ENCODE assay signal across 9 mouse cellular contexts in genomic region chr5:114604781-114605290, GRCm38 (mm10). TPM values are rescaled to one million over a fixed set of nuclear protein-coding genes. Genes with fewer than 3 reads are reported as not detected.
DNase-seq lines count a peak whose midpoint lies in the region; ATAC-seq and TF ChIP-seq lines count a peak whose summit lies in the region.
"Had no signal": no experiment of that assay in that cellular context is flagged by ENCODE, and none has a peak within 500 bp of the region (broad histone marks: within the 10 kb centered on the region; RNA-seq: fewer than 3 reads in every experiment).

No protein-coding gene starts in this region.

- H3K9me3 ChIP-seq in kidney, postnatal 0 days (replicated peaks; ENCODE audit: low read length), result no peaks in the 10 kb centered on the region
- no peaks in the 10 kb centered on the region for H3K9me3 ChIP-seq in forebrain, embryonic 14.5 days (replicated peaks; ENCODE audit: control insufficient read depth, low read length)
- no peaks in the 10 kb centered on the region for H3K9me3 ChIP-seq in midbrain, embryonic 12.5 days
- H3K9me3 ChIP-seq: heart, embryonic 15.5 days had no signal

- 24% methylated on average over 11 of the region's 11 CpGs for WGBS in kidney, postnatal 0 days
- 2% methylated on average over 11 of the region's 11 CpGs for WGBS in forebrain, embryonic 14.5 days
- 29% methylated on average over 11 of the region's 11 CpGs for WGBS in midbrain, embryonic 12.5 days

- H3K36me3 ChIP-seq in kidney, postnatal 0 days (ENCODE audit: insufficient read depth, low read length), result 0 out of 2 replicates have a peak, but pooled peaks cover 4% of the 10 kb centered on the region
- no peaks in the 10 kb centered on the region for H3K36me3 ChIP-seq in forebrain, embryonic 14.5 days (ENCODE audit: control insufficient read depth, insufficient read depth, low read length)
- no peaks in the 10 kb centered on the region for H3K36me3 ChIP-seq in midbrain, embryonic 12.5 days
- H3K36me3 ChIP-seq: heart, embryonic 15.5 days had no signal

- ATAC-seq in kidney, postnatal 0 days (replicated peaks; ENCODE audit: low FRiP score, low read depth), result no peak
- ATAC-seq in forebrain, embryonic 14.5 days, result peak; percentile 71
- peak; percentile 75 for ATAC-seq in midbrain, embryonic 12.5 days (ENCODE audit: low FRiP score, low read depth)

- peak; percentile 74 for TF ChIP-seq CTCF in kidney, postnatal 0 days (IDR thresholded peaks at IDR 0.05; ENCODE audit: low read depth)

- no peak overlapping the region for H3K4me3 ChIP-seq in kidney, postnatal 0 days (replicated peaks; ENCODE audit: low read depth, low read length)
- H3K4me3 ChIP-seq in forebrain, embryonic 14.5 days (ENCODE audit: low read depth, low read length), result no peak overlapping the region
- no peak overlapping the region for H3K4me3 ChIP-seq in midbrain, embryonic 12.5 days
- H3K4me3 ChIP-seq: heart, embryonic 15.5 days had no signal

- DNase-seq in kidney, postnatal 0 days (ENCODE audit: low spot score), result peak; percentile 70
- no peak for DNase-seq in kidney, adult 9 months
- peak; percentile 21 for DNase-seq in NIH3T3 (ENCODE audit: low read depth)
- DNase-seq in forebrain, embryonic 14.5 days (ENCODE audit: low spot score), result peak; percentile 88
- no peak for DNase-seq in frontal cortex, postnatal 25 days (ENCODE audit: low spot score in 2 of 2)
- DNase-seq in urinary bladder, postnatal 14 days (ENCODE audit: low spot score), result no peak
- no peak for DNase-seq in layer of hippocampus, adult 18-20 months (ENCODE audit: low spot score in 2 of 2)

- peaks cover 14% of the 10 kb centered on the region; the same call in 1 of the 2 replicates for H3K4me1 ChIP-seq in kidney, postnatal 0 days (replicated peaks; ENCODE audit: insufficient read depth, low read length)
- H3K4me1 ChIP-seq in forebrain, embryonic 14.5 days (ENCODE audit: control insufficient read depth, insufficient read depth, low read length), result peaks cover 45% of the 10 kb centered on the region
- H3K4me1 ChIP-seq in midbrain, embryonic 12.5 days, result peaks cover 55% of the 10 kb centered on the region

- no peak overlapping the region for H3K9ac ChIP-seq in kidney, postnatal 0 days (ENCODE audit: low read depth, low read length)
- H3K9ac ChIP-seq in forebrain, embryonic 14.5 days (ENCODE audit: low read length), result 0 out of 2 replicates have a peak overlapping the region, but pooled peaks have one; percentile 2
- H3K9ac ChIP-seq in midbrain, embryonic 12.5 days (replicated peaks), result 0 out of 2 replicates have a peak overlapping the region, but pooled peaks have one; percentile 4
- H3K9ac ChIP-seq: heart, embryonic 15.5 days had no signal

- H3K4me2 ChIP-seq in kidney, postnatal 0 days (ENCODE audit: low read length), result no peak overlapping the region
- H3K4me2 ChIP-seq in forebrain, embryonic 14.5 days (ENCODE audit: low read length), result peak overlapping the region; percentile 24; the same call in 1 of the 2 replicates
- no peak overlapping the region for H3K4me2 ChIP-seq in midbrain, embryonic 12.5 days (replicated peaks)
- H3K4me2 ChIP-seq: heart, embryonic 15.5 days had no signal

- H3K27ac ChIP-seq in kidney, postnatal 0 days, result 0 out of 2 replicates have a peak overlapping the region, but pooled peaks have one; percentile 13
- H3K27ac ChIP-seq in forebrain, embryonic 14.5 days (ENCODE audit: low read depth, low read length), result peak overlapping the region; percentile 69
- peak overlapping the region; percentile 67 for H3K27ac ChIP-seq in midbrain, embryonic 12.5 days (replicated peaks)
- H3K27ac ChIP-seq: heart, embryonic 15.5 days had no signal

- no peaks in the 10 kb centered on the region for H3K27me3 ChIP-seq in kidney, postnatal 0 days (ENCODE audit: insufficient read depth, low read length)
- 0 out of 2 replicates have a peak, but pooled peaks cover 2% of the 10 kb centered on the region for H3K27me3 ChIP-seq in forebrain, embryonic 14.5 days (replicated peaks; ENCODE audit: control insufficient read depth, insufficient read depth, low read length)
- peaks cover 4% of the 10 kb centered on the region; the same call in 1 of the 2 replicates for H3K27me3 ChIP-seq in midbrain, embryonic 12.5 days

RNA-seq across cellular contexts. Expression of gene Fam222a, which starts 37.0 kb away (rescaled TPM):
- polyA plus RNA-seq in kidney, postnatal 0 days (2015; fragmentation: Nextera tagmentation; extraction: Ambion mirVana), result 5.0 and 5.8 TPM in 2 replicates
- polyA plus RNA-seq in forebrain, embryonic 14.5 days (2014; fragmentation: Nextera tagmentation; extraction: Ambion mirVana), result 4.5 and 5.0 TPM in 2 replicates
- polyA plus RNA-seq in midbrain, embryonic 12.5 days (2016; fragmentation: Nextera tagmentation; extraction: Ambion mirVana), result 9.4 and 10.2 TPM in 2 replicates
- 1 to 10 TPM; 5.2 to 5.3 TPM for total RNA-seq in layer of hippocampus, adult 18-20 months (2021)

RNA-seq across cellular contexts. Expression of gene Trpv4, which starts 53.4 kb away (rescaled TPM):
- polyA plus RNA-seq in kidney, postnatal 0 days (2015; fragmentation: Nextera tagmentation; extraction: Ambion mirVana), result 31.3 and 35.6 TPM in 2 replicates
- 0.55 and 0.79 TPM in 2 replicates for polyA plus RNA-seq in forebrain, embryonic 14.5 days (2014; fragmentation: Nextera tagmentation; extraction: Ambion mirVana)
- 0.20 and 0.69 TPM in 2 replicates for polyA plus RNA-seq in midbrain, embryonic 12.5 days (2016; fragmentation: Nextera tagmentation; extraction: Ambion mirVana)
- total RNA-seq in layer of hippocampus, adult 18-20 months (2021), result 1 to 10 TPM; 1.3 to 2.6 TPM

Comparison
In these comparisons a context has a peak if more than half of its experiments do, and no peak if none do; other contexts are left out.
1. DNase-seq: peak in kidney, postnatal 0 days (single experiment), NIH3T3 (single experiment) and forebrain, embryonic 14.5 days (single experiment); none in kidney, adult 9 months (single experiment), frontal cortex, postnatal 25 days (0 of 2), urinary bladder, postnatal 14 days (single experiment) and layer of hippocampus, adult 18-20 months (0 of 2).
2. H3K27ac ChIP-seq: peak in every context shown above with its lines; median percentile 69 in forebrain, embryonic 14.5 days; 67 in midbrain, embryonic 12.5 days; 13 in kidney, postnatal 0 days.
3. RNA of gene Trpv4, which starts 53.4 kb away (polyA plus RNA-seq): 31.3 to 35.6 TPM in kidney, postnatal 0 days; 0.55 to 0.79 TPM in forebrain, embryonic 14.5 days and 0.20 to 0.69 TPM in midbrain, embryonic 12.5 days; every median in the first group is over 10 times any median in the second.